Mouse (Mus musculus): ENCODE data around the gene Tex14. TPM values are rescaled to one million over a fixed set of nuclear protein-coding genes. Genes with fewer than 3 reads are reported as not detected.
"Not testable (repeated sequence)": the region's sequence is repeated elsewhere in the genome, so short reads cannot be mapped to it uniquely, and the experiment has no call there.

Tex14 gene
- polyA plus RNA-seq, 1 experiment, result 0.08 TPM

DNA sequence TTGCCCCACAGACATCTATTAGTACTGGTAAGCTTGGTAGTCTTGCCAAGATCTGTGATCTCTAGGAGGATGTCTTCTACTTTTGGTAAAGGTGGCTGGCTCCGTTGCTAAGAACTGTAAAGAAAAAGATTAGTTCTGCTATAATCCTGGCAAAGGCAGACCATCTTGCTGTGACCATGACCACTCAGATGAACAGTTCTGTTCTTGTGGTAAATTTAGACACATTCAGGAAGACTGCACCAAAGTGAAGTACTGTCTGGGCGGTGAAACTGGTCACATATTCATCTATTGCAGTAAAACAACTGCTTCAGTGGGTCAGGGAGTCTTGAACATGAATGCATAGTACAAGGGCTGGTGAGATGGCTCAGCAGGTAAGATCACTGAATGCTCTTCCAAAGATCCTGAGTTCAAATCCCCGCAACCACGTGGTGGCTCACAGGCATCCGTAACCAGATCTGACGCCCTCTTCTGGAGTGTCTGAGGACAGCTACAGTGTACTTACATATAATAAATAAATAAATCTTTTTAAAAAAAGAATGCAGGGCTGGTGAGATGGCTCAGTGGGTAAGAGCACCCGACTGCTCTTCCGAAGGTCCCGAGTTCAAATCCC is 63.9 kb downstream of the Tex14 start:
- no peaks in the 10 kb centered on the region for H3K36me3 ChIP-seq (ENCODE audit: control insufficient read depth, insufficient read depth, low read length)
- no peaks in the 10 kb centered on the region for H3K27me3 ChIP-seq (replicated peaks; ENCODE audit: control insufficient read depth, insufficient read depth, low read length)
- TF ChIP-seq POLR2A (IDR thresholded peaks at IDR 0.05; ENCODE audit: low read depth, low read length), result no peak
- TF ChIP-seq CTCF (conservative IDR thresholded peaks at IDR 0.05; ENCODE audit: insufficient read depth, insufficient read length, low read depth, low read length), result no peak
- no peaks in the 10 kb centered on the region for H3K4me1 ChIP-seq (ENCODE audit: control insufficient read depth, insufficient read depth, low read length)
- no peak overlapping the region for H3K27ac ChIP-seq (ENCODE audit: insufficient read depth, low read depth, low read length)
- WGBS, result 82% methylated on average over 9 of the region's 9 CpGs
- no peak for DNase-seq
- no peak overlapping the region for H3K4me3 ChIP-seq (ENCODE audit: insufficient read depth, low read depth, low read length)

- peak overlapping the region; percentile 18; the same call in 1 of the 2 replicates for H3K4me3 ChIP-seq (ENCODE audit: insufficient read depth, low read depth, low read length)
- 0 out of 2 replicates have a peak overlapping the region, but pooled peaks have one; percentile 6 for H3K27ac ChIP-seq (ENCODE audit: insufficient read depth, low read depth, low read length)
- not testable (repeated sequence) for H3K27me3 ChIP-seq (replicated peaks; ENCODE audit: control insufficient read depth, insufficient read depth, low read length); H3K36me3 ChIP-seq (ENCODE audit: control insufficient read depth, insufficient read depth, low read length); H3K4me1 ChIP-seq (ENCODE audit: control insufficient read depth, insufficient read depth, low read length)
- DNase-seq, result peak; percentile 81
- under 1% methylated on average over 27 of the region's 63 CpGs for WGBS
These were observed 66.2 kb downstream of the Tex14 start for GRCm38 (mm10) chr11:87470807-87471698.

DNA sequence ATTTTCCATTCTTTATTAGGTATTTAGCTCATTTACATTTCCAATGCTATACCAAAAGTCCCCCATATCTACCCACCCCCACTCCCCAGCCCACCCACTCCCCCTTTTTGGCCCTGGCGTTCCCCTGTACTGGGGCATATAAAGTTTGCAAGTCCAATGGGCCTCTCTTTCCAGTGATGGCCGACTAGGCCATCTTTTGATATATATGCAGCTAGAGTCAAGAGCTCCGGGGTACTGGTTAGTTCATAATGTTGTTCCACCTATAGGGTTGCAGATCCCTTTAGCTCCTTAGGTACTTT is 66.8 kb downstream of the Tex14 start:
- not testable (repeated sequence) for H3K4me3 ChIP-seq (ENCODE audit: insufficient read depth, low read depth, low read length); H3K36me3 ChIP-seq (ENCODE audit: control insufficient read depth, insufficient read depth, low read length)
- WGBS, result 0% methylated on average over 1 of the region's 3 CpGs

GRCm38 (mm10) chr11:87472058-87472457 is 67.2 kb downstream of the Tex14 start:
- not testable (repeated sequence) for H3K4me1 ChIP-seq (ENCODE audit: control insufficient read depth, insufficient read depth, low read length); DNase-seq; H3K36me3 ChIP-seq (ENCODE audit: control insufficient read depth, insufficient read depth, low read length); H3K27me3 ChIP-seq (replicated peaks; ENCODE audit: control insufficient read depth, insufficient read depth, low read length); H3K27ac ChIP-seq (ENCODE audit: insufficient read depth, low read depth, low read length); H3K4me3 ChIP-seq (ENCODE audit: insufficient read depth, low read depth, low read length)
- WGBS, result 33% methylated on average over 4 of the region's 4 CpGs

More for the DNA sequence above, 66.8 kb downstream of the Tex14 start:
- DNase-seq; H3K27me3 ChIP-seq (replicated peaks; ENCODE audit: control insufficient read depth, insufficient read depth, low read length); H3K27ac ChIP-seq (ENCODE audit: insufficient read depth, low read depth, low read length); H3K4me1 ChIP-seq (ENCODE audit: control insufficient read depth, insufficient read depth, low read length): not testable (repeated sequence)

DNA sequence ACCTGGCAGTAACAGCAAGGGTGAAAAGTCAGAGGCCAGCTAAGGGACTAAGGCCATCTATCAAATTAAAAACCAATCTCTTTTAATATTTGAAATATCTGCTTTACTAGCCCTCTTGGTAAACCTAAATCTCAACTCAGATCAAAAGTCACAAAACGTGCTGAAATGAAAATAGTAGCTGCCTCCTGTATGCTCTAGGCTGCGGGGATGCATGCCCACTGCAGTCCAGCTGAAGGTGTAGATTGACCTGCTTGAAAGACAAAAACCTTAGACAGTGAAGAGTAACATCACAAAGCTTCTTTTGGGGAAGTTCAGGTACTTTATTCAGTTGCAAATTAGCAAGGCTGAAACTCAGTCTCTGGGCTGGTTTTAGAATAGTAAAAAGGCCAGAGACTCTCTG is 74.3 kb downstream of the Tex14 start:
- DNase-seq; H3K27me3 ChIP-seq (replicated peaks; ENCODE audit: control insufficient read depth, insufficient read depth, low read length); H3K27ac ChIP-seq (ENCODE audit: insufficient read depth, low read depth, low read length); H3K4me3 ChIP-seq (ENCODE audit: insufficient read depth, low read depth, low read length); H3K4me1 ChIP-seq (ENCODE audit: control insufficient read depth, insufficient read depth, low read length); H3K36me3 ChIP-seq (ENCODE audit: control insufficient read depth, insufficient read depth, low read length): not testable (repeated sequence)
- 84% methylated on average over 2 of the region's 2 CpGs for WGBS

GRCm38 (mm10) chr11:87483796-87484326 is 79.0 kb downstream of the Tex14 start:
- H3K4me1 ChIP-seq (ENCODE audit: control insufficient read depth, insufficient read depth, low read length), result no peaks in the 10 kb centered on the region
- TF ChIP-seq POLR2A (IDR thresholded peaks at IDR 0.05; ENCODE audit: low read depth, low read length), result no peak
- H3K27ac ChIP-seq (ENCODE audit: insufficient read depth, low read depth, low read length), result no peak overlapping the region
- H3K27me3 ChIP-seq (replicated peaks; ENCODE audit: control insufficient read depth, insufficient read depth, low read length), result no peaks in the 10 kb centered on the region
- DNase-seq, result no peak
- H3K4me3 ChIP-seq (ENCODE audit: insufficient read depth, low read depth, low read length), result no peak overlapping the region
- 79% methylated on average over 3 of the region's 3 CpGs for WGBS
- H3K36me3 ChIP-seq (ENCODE audit: control insufficient read depth, insufficient read depth, low read length), result no peaks in the 10 kb centered on the region

DNA sequence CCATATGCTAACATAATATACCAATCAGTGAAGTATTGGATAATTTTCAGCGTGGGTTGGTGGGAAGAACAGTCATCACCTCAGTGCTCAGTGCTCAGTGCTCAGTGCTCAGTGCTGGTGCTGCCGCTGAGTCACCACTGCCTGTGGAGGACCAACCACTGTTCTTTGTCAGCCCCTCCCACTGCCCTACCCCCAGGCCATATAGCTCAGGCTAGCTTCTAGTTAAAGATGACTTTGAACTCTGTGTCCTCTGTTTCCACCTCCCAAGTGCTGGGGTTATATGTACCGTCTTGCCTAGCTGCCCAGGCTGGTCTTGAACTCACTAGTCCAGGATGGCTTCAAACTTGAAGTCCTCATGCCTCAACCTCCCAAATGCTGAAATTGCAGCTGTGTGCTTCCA is 84.1 kb downstream of the Tex14 start:
- no peak for TF ChIP-seq CTCF (conservative IDR thresholded peaks at IDR 0.05; ENCODE audit: insufficient read depth, insufficient read length, low read depth, low read length)
- TF ChIP-seq POLR2A (IDR thresholded peaks at IDR 0.05; ENCODE audit: low read depth, low read length), result no peak
- H3K36me3 ChIP-seq (ENCODE audit: control insufficient read depth, insufficient read depth, low read length), result no peaks in the 10 kb centered on the region
- WGBS, result 93% methylated on average over 3 of the region's 3 CpGs
- H3K4me1 ChIP-seq (ENCODE audit: control insufficient read depth, insufficient read depth, low read length), result no peaks in the 10 kb centered on the region
- H3K27ac ChIP-seq (ENCODE audit: insufficient read depth, low read depth, low read length), result no peak overlapping the region
- DNase-seq, result no peak
- H3K27me3 ChIP-seq (replicated peaks; ENCODE audit: control insufficient read depth, insufficient read depth, low read length), result no peaks in the 10 kb centered on the region
- H3K4me3 ChIP-seq (ENCODE audit: insufficient read depth, low read depth, low read length), result no peak overlapping the region
